Mouse (Mus musculus) kidney, adult 2 months (tissue): ENCODE measurements around the gene Tanc1. TPM values are rescaled to one million over a fixed set of nuclear protein-coding genes. Genes with fewer than 3 reads are reported as not detected.

Source experiments
- DNase-seq: peaks from one replicate; pipeline ENCODE4 v3.0.0; 2021
- H3K27ac ChIP-seq: fragments of 200-500 bp; 2 replicates; pipeline ENCODE4 v1.5.1; 2012; ENCODE audit warnings: low read depth, low read length, control low read depth, inconsistent platforms; ENCODE audit not compliant: insufficient read depth
- H3K27me3 ChIP-seq: fragments of 200-500 bp; replicated peaks from 2 replicates; pipeline ENCODE4 v1.6.1; 2012; ENCODE audit warnings: mild to moderate bottlenecking, moderate library complexity, low read length, inconsistent platforms; ENCODE audit not compliant: control insufficient read depth, insufficient read depth
- H3K36me3 ChIP-seq: fragments of 200-500 bp; 2 replicates; pipeline ENCODE4 v1.6.1; 2012; ENCODE audit warnings: mild to moderate bottlenecking, moderate library complexity, low read length, inconsistent platforms; ENCODE audit not compliant: control insufficient read depth, insufficient read depth
- H3K4me1 ChIP-seq: fragments of 200-500 bp; 2 replicates; pipeline ENCODE4 v1.6.1; 2011; ENCODE audit warnings: low read length; ENCODE audit not compliant: control insufficient read depth, insufficient read depth
- H3K4me3 ChIP-seq: fragments of 200-500 bp; 2 replicates; pipeline ENCODE4 v1.5.1; 2011; ENCODE audit warnings: mild to moderate bottlenecking, low read depth, low read length, control low read depth; ENCODE audit not compliant: insufficient read depth
- CTCF ChIP-seq: fragments of 200-500 bp; conservative IDR thresholded peaks from 2 replicates; pipeline ENCODE4 v1.5.1; 2011; ENCODE audit warnings: low read depth, mild to moderate bottlenecking, control low read depth, low read length, moderate library complexity, mixed read lengths; ENCODE audit not compliant: insufficient read depth, insufficient read length
- POLR2A ChIP-seq: fragments of 200-500 bp; IDR thresholded peaks from one replicate; pipeline ENCODE4 v1.6.1; 2011; ENCODE audit warnings: low read depth, low read length, control low read depth
- WGBS: fragments of 180-500 bp; shearing (Covaris S2); methylation state at CpG from one replicate; pipeline ENCODE4 v1.1.7; 2018; 5-methylcytosine and 5-hydroxymethylcytosine counted together
- polyA plus RNA-seq: library from polyadenylated mRNA; depleted of rRNA; stranded (reverse); fragments of >200 nt; gene quantifications from 2 replicates; pipeline ENCODE4 v1.2.3, GENCODE M21; 2012

Tanc1 gene
- polyA plus RNA-seq, 1 experiment: 24.0 TPM

GRCm38 (mm10) chr2:59779355-59779754 lies 167.5 kb downstream of the Tanc1 start:
- DNase-seq: peak; percentile 79
- peak overlapping the region; percentile 19 for H3K4me3 ChIP-seq
- TF ChIP-seq POLR2A (peak; percentile 14), CTCF (no peak)

GRCm38 (mm10) chr2:59780240-59780639 lies 168.4 kb downstream of the Tanc1 start:
- peak overlapping the region; percentile 19 for H3K4me3 ChIP-seq
- H3K36me3 ChIP-seq: no peaks in the 10 kb centered on the region
- peaks cover under 1% of the 10 kb centered on the region for H3K4me1 ChIP-seq
- TF ChIP-seq POLR2A (no peak), CTCF (no peak)
- 62% methylated on average over 5 of the region's 5 CpGs for WGBS
- peak overlapping the region; percentile 54 for H3K27ac ChIP-seq
- H3K27me3 ChIP-seq: no peaks in the 10 kb centered on the region
- DNase-seq: no peak

More at GRCm38 (mm10) chr2:59779355-59779754, 167.5 kb downstream of the Tanc1 start:
- peak overlapping the region; percentile 54 for H3K27ac ChIP-seq
- H3K27me3 ChIP-seq: no peaks in the 10 kb centered on the region
- 48% methylated on average over 10 of the region's 10 CpGs for WGBS
- no peaks in the 10 kb centered on the region for H3K36me3 ChIP-seq
- H3K4me1 ChIP-seq: peaks cover 3% of the 10 kb centered on the region

- no peaks in the 10 kb centered on the region for H3K36me3 ChIP-seq
- WGBS: 47% methylated on average over 12 of the region's 12 CpGs
- no peak for TF ChIP-seq CTCF
- TF ChIP-seq POLR2A: no peak
- H3K27me3 ChIP-seq: no peaks in the 10 kb centered on the region
- H3K27ac ChIP-seq: peak overlapping the region; percentile 90
- H3K4me1 ChIP-seq: no peaks in the 10 kb centered on the region; the same call in 1 of the 2 replicates
- DNase-seq: peak; percentile 42
- H3K4me3 ChIP-seq: no peak overlapping the region
Observed at GRCm38 (mm10) chr2:59783055-59783831, 171.4 kb downstream of the Tanc1 start.

GRCm38 (mm10) chr2:59783832-59784627 lies 172.2 kb downstream of the Tanc1 start:
- H3K4me1 ChIP-seq: no peaks in the 10 kb centered on the region; the same call in 1 of the 2 replicates
- WGBS: 52% methylated on average over 12 of the region's 12 CpGs
- DNase-seq: peak; percentile 68
- H3K27ac ChIP-seq: peak overlapping the region; percentile 90
- no peak overlapping the region for H3K4me3 ChIP-seq
- H3K27me3 ChIP-seq: no peaks in the 10 kb centered on the region
- H3K36me3 ChIP-seq: no peaks in the 10 kb centered on the region
- no peak for TF ChIP-seq POLR2A
- TF ChIP-seq CTCF: no peak

- no peaks in the 10 kb centered on the region for H3K27me3 ChIP-seq
- no peak overlapping the region for H3K4me3 ChIP-seq
- no peak for TF ChIP-seq POLR2A
- no peak for TF ChIP-seq CTCF
- H3K4me1 ChIP-seq: no peaks in the 10 kb centered on the region; the same call in 1 of the 2 replicates
- H3K27ac ChIP-seq: peak overlapping the region; percentile 90
- WGBS: 49% methylated on average over 6 of the region's 6 CpGs
- no peaks in the 10 kb centered on the region for H3K36me3 ChIP-seq
- no peak for DNase-seq
Observed at GRCm38 (mm10) chr2:59784628-59784883, 172.7 kb downstream of the Tanc1 start.

- H3K27me3 ChIP-seq: no peaks in the 10 kb centered on the region
- H3K4me1 ChIP-seq: no peaks in the 10 kb centered on the region; the same call in 1 of the 2 replicates
- no peaks in the 10 kb centered on the region for H3K36me3 ChIP-seq
- peak; percentile 36 for DNase-seq
- peak overlapping the region; percentile 96 for H3K27ac ChIP-seq
- 47% methylated on average over 13 of the region's 13 CpGs for WGBS
- H3K4me3 ChIP-seq: peak overlapping the region; percentile 42
- TF ChIP-seq CTCF (no peak), POLR2A (no peak)
Observed at GRCm38 (mm10) chr2:59785597-59785996, 173.8 kb downstream of the Tanc1 start.
